Mouse (Mus musculus) G1E (cell line): ENCODE data around the gene Midn. TPM values are rescaled to one million over a fixed set of nuclear protein-coding genes. Genes with fewer than 3 reads are reported as not detected.

Source experiments
- ATAC-seq: 2 replicates; pipeline ENCODE4 v1.8.0; 2016; ENCODE audit warnings: mild to moderate bottlenecking; ENCODE audit not compliant: insufficient number of reproducible peaks, poor library complexity, low FRiP score, severe bottlenecking; ENCODE audit errors: extremely low read depth
- DNase-seq: peaks from one replicate; pipeline ENCODE4 v3.0.0; 2012; ENCODE audit warnings: low spot score
- H3K27me3 ChIP-seq: 2 replicates; pipeline ENCODE4 v1.6.1; 2012; ENCODE audit warnings: mild to moderate bottlenecking, low read length, inconsistent platforms; ENCODE audit not compliant: insufficient read depth
- H3K36me3 ChIP-seq: replicated peaks from 2 replicates; pipeline ENCODE3; 2012; ENCODE audit warnings: mild to moderate bottlenecking, inconsistent platforms
- H3K4me1 ChIP-seq: 2 replicates; pipeline ENCODE4 v1.6.1; 2012; ENCODE audit warnings: low read depth, low read length, inconsistent platforms, mixed read lengths; ENCODE audit not compliant: insufficient read depth
- H3K4me3 ChIP-seq: 2 replicates; pipeline ENCODE4 v1.5.1; 2012; ENCODE audit warnings: low read depth, mild to moderate bottlenecking, inconsistent platforms, low read length, moderate library complexity, mixed read lengths
- H3K9me3 ChIP-seq: replicated peaks from 2 replicates; pipeline ENCODE4 v1.6.1; 2012; ENCODE audit warnings: inconsistent platforms
- CTCF ChIP-seq: IDR thresholded peaks from 2 replicates; pipeline ENCODE4 v1.5.1; 2012; ENCODE audit warnings: low read depth, low read length, inconsistent platforms, mixed read lengths
- GATA1 ChIP-seq: IDR thresholded peaks from 2 replicates; pipeline ENCODE4 v1.6.1; 2012; ENCODE audit warnings: borderline replicate concordance, low read length, inconsistent platforms, mixed read lengths
- GATA2 ChIP-seq: IDR thresholded peaks from 2 replicates; pipeline ENCODE4 v1.6.1; 2012; ENCODE audit warnings: low read depth, low read length, inconsistent platforms, borderline replicate concordance
- POLR2AphosphoS5 ChIP-seq: IDR thresholded peaks from 2 replicates; pipeline ENCODE4 v1.6.1; 2012; ENCODE audit warnings: low read depth, low read length, inconsistent platforms; ENCODE audit not compliant: insufficient replicate concordance
- TAL1 ChIP-seq: conservative IDR thresholded peaks from 2 replicates; pipeline ENCODE4 v1.6.1; 2012; ENCODE audit warnings: low read depth, low read length, inconsistent platforms, mixed read lengths
- polyA plus RNA-seq: library from polyadenylated mRNA; stranded (reverse); fragments of >175 nt; gene quantifications from 2 replicates; pipeline ENCODE4 v1.2.3, GENCODE M21; 2012
- total RNA-seq, 2 experiments: library from RNA; stranded (forward) in 1 of 2; stranded (reverse) in 1 of 2; fragments of 200-1000 nt in 1 of 2; fragments of >200 nt in 1 of 2; fragmentation: Nextera tagmentation in 1 of 2; gene quantifications; 2 replicates each; pipeline ENCODE4 v1.2.3; 2014 to 2017

Midn gene
- total and polyA plus RNA-seq, 3 experiments: 19.2 to 302 (median 89.8) TPM

- ATAC-seq: no peak
- DNase-seq: no peak
- Histone ChIP-seq H3K9me3 (peaks cover 11% of the 10 kb centered on the region), H3K27me3 (peaks cover 38% of the 10 kb centered on the region), H3K36me3 (peaks cover 51% of the 10 kb centered on the region), H3K4me3 (no peak overlapping the region), H3K4me1 (peaks cover 43% of the 10 kb centered on the region)
- TF ChIP-seq POLR2AphosphoS5: no peak
Observed at GRCm38 (mm10) chr10:80176270-80176834, 28.3 kb downstream of the Midn start.

- no peak for ATAC-seq
- Histone ChIP-seq H3K27me3 (peaks cover 52% of the 10 kb centered on the region), H3K4me1 (peaks cover 33% of the 10 kb centered on the region), H3K4me3 (no peak overlapping the region), H3K9me3 (no peaks in the 10 kb centered on the region), H3K36me3 (peaks cover 38% of the 10 kb centered on the region)
- no peak for TF ChIP-seq POLR2AphosphoS5
- no peak for DNase-seq
Observed at GRCm38 (mm10) chr10:80177441-80178279, 29.6 kb downstream of the Midn start.

- no peak for TF ChIP-seq GATA2
- no peak for TF ChIP-seq TAL1
- TF ChIP-seq GATA1: no peak
- TF ChIP-seq POLR2AphosphoS5: no peak
- TF ChIP-seq CTCF: no peak
- Histone ChIP-seq H3K36me3 (peaks cover 24% of the 10 kb centered on the region), H3K4me1 (peaks cover 23% of the 10 kb centered on the region), H3K27me3 (peaks cover 65% of the 10 kb centered on the region), H3K4me3 (peak within 1 kb of the TSS; percentile 63; the same call in 1 of the 2 replicates), H3K9me3 (no peaks in the 10 kb centered on the region)
- ATAC-seq: no peak
- DNase-seq: no peak
Observed at GRCm38 (mm10) chr10:80179068-80180051, 31.3 kb downstream of the Midn start, which contains the start of gene Efna2. Efna2 (plus strand) TSS chr10:80179482.

DNA sequence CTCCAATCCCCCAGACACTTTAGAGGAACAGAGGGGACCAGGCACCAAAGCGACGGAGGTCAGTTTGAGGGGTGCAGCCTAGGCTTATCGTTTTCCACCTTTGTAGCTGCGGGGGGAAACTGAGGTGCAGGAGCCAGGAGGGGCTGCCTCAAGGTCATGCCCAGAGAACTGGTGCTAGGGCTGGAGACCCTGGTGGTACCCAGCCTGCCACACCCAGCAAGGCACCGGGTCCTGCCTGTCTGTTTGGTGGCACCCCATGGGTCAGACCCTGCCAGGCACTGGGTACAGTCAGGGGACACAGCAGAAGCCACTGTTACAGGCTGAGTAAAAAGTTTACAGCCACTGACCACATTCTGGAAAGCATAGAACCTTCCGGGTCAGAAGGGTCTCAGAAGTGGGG lies 32.2 kb downstream of the Midn start:
- ATAC-seq: no peak
- Histone ChIP-seq H3K27me3 (peaks cover 71% of the 10 kb centered on the region), H3K9me3 (no peaks in the 10 kb centered on the region), H3K36me3 (peaks cover 15% of the 10 kb centered on the region), H3K4me3 (no peak overlapping the region), H3K4me1 (peaks cover 15% of the 10 kb centered on the region)
- TF ChIP-seq TAL1 (no peak), GATA1 (no peak), GATA2 (no peak), POLR2AphosphoS5 (no peak), CTCF (no peak)
- no peak for DNase-seq

GRCm38 (mm10) chr10:80180823-80181222 lies 32.8 kb downstream of the Midn start:
- Histone ChIP-seq H3K9me3 (no peaks in the 10 kb centered on the region), H3K4me1 (peaks cover 14% of the 10 kb centered on the region), H3K27me3 (peaks cover 76% of the 10 kb centered on the region), H3K36me3 (peaks cover 10% of the 10 kb centered on the region), H3K4me3 (no peak overlapping the region)
- no peak for TF ChIP-seq GATA2
- no peak for TF ChIP-seq GATA1
- TF ChIP-seq TAL1: no peak
- TF ChIP-seq POLR2AphosphoS5: no peak
- TF ChIP-seq CTCF: no peak
- ATAC-seq (no peak), DNase-seq (no peak)

DNA sequence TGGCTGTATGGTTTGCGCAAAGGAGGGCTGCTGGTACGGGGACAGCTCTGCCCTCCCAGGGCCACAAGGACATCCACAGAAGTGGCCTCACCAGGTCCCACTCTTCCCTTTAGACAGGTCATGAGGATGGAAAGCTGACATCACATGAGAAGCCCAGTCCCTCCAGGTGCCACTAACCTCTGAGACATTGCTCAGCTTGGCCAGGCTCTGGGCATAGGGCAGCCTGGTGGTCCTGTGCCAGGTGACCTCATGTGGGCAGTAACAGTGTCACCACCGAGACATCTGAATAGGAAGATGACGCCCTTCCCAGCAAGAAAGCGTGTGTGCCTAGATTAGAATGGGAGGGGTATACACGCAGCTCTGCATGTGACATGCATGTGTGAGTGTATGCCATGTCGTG lies 34.5 kb downstream of the Midn start:
- Histone ChIP-seq H3K9me3 (no peaks in the 10 kb centered on the region), H3K4me1 (peaks cover 14% of the 10 kb centered on the region), H3K36me3 (no peaks in the 10 kb centered on the region), H3K4me3 (no peak overlapping the region), H3K27me3 (peaks cover 90% of the 10 kb centered on the region)
- no peak for DNase-seq
- ATAC-seq: no peak
- TF ChIP-seq TAL1 (no peak), GATA1 (no peak), CTCF (no peak), POLR2AphosphoS5 (no peak), GATA2 (no peak)
